ENCODE assay signal across 15 mouse cellular contexts in genomic region chr14:25727149-25727510, GRCm38 (mm10). TPM values are rescaled to one million over a fixed set of nuclear protein-coding genes. Genes with fewer than 3 reads are reported as not detected.
DNase-seq lines count a peak whose midpoint lies in the region; ATAC-seq and TF ChIP-seq lines count a peak whose summit lies in the region.
"Had no signal": no experiment of that assay in that cellular context is flagged by ENCODE, and none has a peak within 500 bp of the region (broad histone marks: within the 10 kb centered on the region; RNA-seq: fewer than 3 reads in every experiment).

No protein-coding gene starts in this region.

- H3K4me3 ChIP-seq in heart, embryonic 12.5 days = no peak overlapping the region
- H3K4me3 ChIP-seq in lung, embryonic 15.5 days = no peak overlapping the region
- no peak overlapping the region for H3K4me3 ChIP-seq in lung, postnatal 0 days (ENCODE audit: low read depth, low read length)
- H3K4me3 ChIP-seq in intestine, postnatal 0 days (ENCODE audit: low read depth, low read length) = no peak overlapping the region
- H3K4me3 ChIP-seq: hindbrain, embryonic 15.5 days; neural tube, embryonic 12.5 days had no signal

- no peaks in the 10 kb centered on the region for H3K27me3 ChIP-seq in heart, embryonic 12.5 days (replicated peaks)
- H3K27me3 ChIP-seq in lung, embryonic 15.5 days = no peaks in the 10 kb centered on the region
- no peaks in the 10 kb centered on the region for H3K27me3 ChIP-seq in lung, postnatal 0 days (replicated peaks; ENCODE audit: insufficient read depth, low read length)
- no peaks in the 10 kb centered on the region for H3K27me3 ChIP-seq in intestine, postnatal 0 days (replicated peaks; ENCODE audit: control insufficient read depth, insufficient read depth, low read length)
- H3K27me3 ChIP-seq: hindbrain, embryonic 15.5 days; neural tube, embryonic 12.5 days; Patski had no signal

- no peak for TF ChIP-seq EP300 in lung, postnatal 0 days (IDR thresholded peaks at IDR 0.05)

- ATAC-seq in heart, embryonic 12.5 days (ENCODE audit: insufficient number of reproducible peaks, low FRiP score) = peak; percentile 56; the same call in 1 of the 2 replicates
- peak; percentile 24; the same call in 1 of the 2 replicates for ATAC-seq in lung, embryonic 15.5 days (ENCODE audit: borderline replicate concordance, extremely low read depth, low FRiP score, low TSS enrichment)
- no peak for ATAC-seq in lung, postnatal 0 days
- ATAC-seq in megakaryocyte progenitor cell, adult 5-6 weeks (replicated peaks; ENCODE audit: poor library complexity) = peak; percentile 21; the same call in 1 of the 2 replicates
- ATAC-seq in intestine, postnatal 0 days = no peak
- ATAC-seq: forebrain, postnatal 0 days; Patski had no signal

- H3K4me1 ChIP-seq in heart, embryonic 12.5 days (replicated peaks) = peaks cover 37% of the 10 kb centered on the region
- H3K4me1 ChIP-seq in lung, embryonic 15.5 days = peaks cover 33% of the 10 kb centered on the region
- peaks cover 4% of the 10 kb centered on the region; the same call in 1 of the 2 replicates for H3K4me1 ChIP-seq in lung, postnatal 0 days (ENCODE audit: insufficient read depth, low read depth, low read length)
- peaks cover 14% of the 10 kb centered on the region for H3K4me1 ChIP-seq in intestine, postnatal 0 days (replicated peaks; ENCODE audit: control insufficient read depth, insufficient read depth, low read length)

- H3K36me3 ChIP-seq in heart, embryonic 12.5 days = peaks cover 8% of the 10 kb centered on the region; the same call in 1 of the 2 replicates
- H3K36me3 ChIP-seq in lung, embryonic 15.5 days = no peaks in the 10 kb centered on the region
- no peaks in the 10 kb centered on the region for H3K36me3 ChIP-seq in lung, postnatal 0 days (ENCODE audit: insufficient read depth, low read length)
- no peaks in the 10 kb centered on the region for H3K36me3 ChIP-seq in intestine, postnatal 0 days (ENCODE audit: control insufficient read depth, insufficient read depth)
- H3K36me3 ChIP-seq: hindbrain, embryonic 15.5 days; neural tube, embryonic 12.5 days had no signal

- no peak for DNase-seq in heart, adult 9 months (ENCODE audit: low spot score in 2 of 2)
- no peak for DNase-seq in lung, postnatal 0 days (ENCODE audit: low spot score)
- DNase-seq in gastrocnemius, postnatal 14 days = peak; percentile 73
- no peak for DNase-seq in testis, postnatal 10 days (ENCODE audit: low spot score)
- DNase-seq: cerebellum, adult 11 months; forebrain, postnatal 0 days; right cerebral cortex, adult 18-20 months; thymus, postnatal 36 days had no signal

- no peaks in the 10 kb centered on the region for H3K9me3 ChIP-seq in heart, embryonic 12.5 days (replicated peaks)
- no peaks in the 10 kb centered on the region for H3K9me3 ChIP-seq in lung, embryonic 15.5 days
- H3K9me3 ChIP-seq in lung, postnatal 0 days (ENCODE audit: low read length) = no peaks in the 10 kb centered on the region
- H3K9me3 ChIP-seq in intestine, postnatal 0 days (ENCODE audit: control insufficient read depth) = no peaks in the 10 kb centered on the region
- H3K9me3 ChIP-seq: hindbrain, embryonic 15.5 days; neural tube, embryonic 12.5 days had no signal

- intact Hi-C loops in gastrocnemius, postnatal 14 days (cut with DNase I; ENCODE audit: low total_unique reads) = no loop called here

- H3K27ac ChIP-seq in heart, embryonic 12.5 days (ENCODE audit: poor library complexity, severe bottlenecking) = peak overlapping the region; percentile 1; the same call in 1 of the 2 replicates
- no peak overlapping the region for H3K27ac ChIP-seq in lung, embryonic 15.5 days
- no peak overlapping the region for H3K27ac ChIP-seq in lung, postnatal 0 days (ENCODE audit: low read length)
- no peak overlapping the region for H3K27ac ChIP-seq in intestine, postnatal 0 days (ENCODE audit: low read depth, low read length)
- H3K27ac ChIP-seq: hindbrain, embryonic 15.5 days; neural tube, embryonic 12.5 days had no signal

- WGBS in heart, embryonic 12.5 days = 69% methylated on average over 5 of the region's 5 CpGs
- WGBS in lung, embryonic 15.5 days = 74% methylated on average over 5 of the region's 5 CpGs
- 67% methylated on average over 5 of the region's 5 CpGs for WGBS in lung, postnatal 0 days
- 85% methylated on average over 5 of the region's 5 CpGs for WGBS in intestine, postnatal 0 days

- H3K9ac ChIP-seq in heart, embryonic 12.5 days = no peak overlapping the region
- no peak overlapping the region for H3K9ac ChIP-seq in lung, embryonic 15.5 days
- no peak overlapping the region for H3K9ac ChIP-seq in lung, postnatal 0 days (replicated peaks; ENCODE audit: low read depth)
- H3K9ac ChIP-seq in intestine, postnatal 0 days (ENCODE audit: low read depth, low read length) = no peak overlapping the region
- H3K9ac ChIP-seq: forebrain, postnatal 0 days; hindbrain, embryonic 15.5 days; neural tube, embryonic 12.5 days had no signal

- no peak; the same call in 1 of the 2 replicates for TF ChIP-seq CTCF in lung, postnatal 0 days (IDR thresholded peaks at IDR 0.05)
- TF ChIP-seq CTCF in intestine, postnatal 0 days (IDR thresholded peaks at IDR 0.05; ENCODE audit: low read depth) = no peak

- H3K4me2 ChIP-seq in heart, embryonic 12.5 days = no peak overlapping the region
- no peak overlapping the region for H3K4me2 ChIP-seq in lung, embryonic 15.5 days
- no peak overlapping the region for H3K4me2 ChIP-seq in lung, postnatal 0 days (replicated peaks; ENCODE audit: low read depth, low read length)
- H3K4me2 ChIP-seq in intestine, postnatal 0 days (replicated peaks; ENCODE audit: low read depth) = no peak overlapping the region
- H3K4me2 ChIP-seq: hindbrain, embryonic 15.5 days; neural tube, embryonic 12.5 days had no signal

RNA-seq across cellular contexts. Expression of gene Ppif, which starts 33.2 kb away (rescaled TPM):
- polyA plus RNA-seq in heart, embryonic 12.5 days (2016; fragmentation: Nextera tagmentation; extraction: Ambion mirVana) = 101 and 104 TPM in 2 replicates
- polyA plus RNA-seq in lung, embryonic 15.5 days (2015; fragmentation: Nextera tagmentation; extraction: Ambion mirVana) = 23.1 and 24.3 TPM in 2 replicates
- polyA plus RNA-seq in lung, postnatal 0 days (2015; fragmentation: Nextera tagmentation; extraction: Ambion mirVana) = 11.2 and 13.8 TPM in 2 replicates
- 10 to 100 TPM; 40.9 to 51.4 TPM for total RNA-seq in gastrocnemius, postnatal 14 days (2021)
- total RNA-seq in megakaryocyte progenitor cell, adult 5-6 weeks (2015) = 87.8 and 114 TPM in 2 replicates
- 20.4 and 31.9 TPM in 2 replicates for total RNA-seq in megakaryocyte progenitor cell, adult 5-6 weeks (2017)
- polyA plus RNA-seq in intestine, postnatal 0 days (2015; fragmentation: Nextera tagmentation; extraction: Ambion mirVana) = 73.8 and 80.0 TPM in 2 replicates

RNA-seq across cellular contexts. Expression of gene Zcchc24, which starts 41.7 kb away (rescaled TPM):
- 30.4 and 31.9 TPM in 2 replicates for polyA plus RNA-seq in heart, embryonic 12.5 days (2016; fragmentation: Nextera tagmentation; extraction: Ambion mirVana)
- 21.4 and 22.4 TPM in 2 replicates for polyA plus RNA-seq in lung, embryonic 15.5 days (2015; fragmentation: Nextera tagmentation; extraction: Ambion mirVana)
- polyA plus RNA-seq in lung, postnatal 0 days (2015; fragmentation: Nextera tagmentation; extraction: Ambion mirVana) = 19.3 and 19.5 TPM in 2 replicates
- total RNA-seq in gastrocnemius, postnatal 14 days (2021) = 10 to 100 TPM; 45.2 to 45.5 TPM
- 1.2 and 1.3 TPM in 2 replicates for total RNA-seq in megakaryocyte progenitor cell, adult 5-6 weeks (2015)
- 0.41 and 0.92 TPM in 2 replicates for total RNA-seq in megakaryocyte progenitor cell, adult 5-6 weeks (2017)
- polyA plus RNA-seq in intestine, postnatal 0 days (2015; fragmentation: Nextera tagmentation; extraction: Ambion mirVana) = 10.3 and 12.1 TPM in 2 replicates

Comparison
In these comparisons a context has a peak if more than half of its experiments do, and no peak if none do; other contexts are left out.
1. ATAC-seq: peak in heart, embryonic 12.5 days (single experiment), lung, embryonic 15.5 days (single experiment) and megakaryocyte progenitor cell, adult 5-6 weeks (single experiment); none in lung, postnatal 0 days (single experiment) and intestine, postnatal 0 days (single experiment).